Mouse (Mus musculus): ENCODE data around the gene Mrgpra6. TPM values are rescaled to one million over a fixed set of nuclear protein-coding genes. Genes with fewer than 3 reads are reported as not detected.
A peak's percentile ranks its signal among the peaks of the same experiment; 100 is the strongest.

The Mrgpra6 gene
- total RNA-seq (2021), result not detected

DNA sequence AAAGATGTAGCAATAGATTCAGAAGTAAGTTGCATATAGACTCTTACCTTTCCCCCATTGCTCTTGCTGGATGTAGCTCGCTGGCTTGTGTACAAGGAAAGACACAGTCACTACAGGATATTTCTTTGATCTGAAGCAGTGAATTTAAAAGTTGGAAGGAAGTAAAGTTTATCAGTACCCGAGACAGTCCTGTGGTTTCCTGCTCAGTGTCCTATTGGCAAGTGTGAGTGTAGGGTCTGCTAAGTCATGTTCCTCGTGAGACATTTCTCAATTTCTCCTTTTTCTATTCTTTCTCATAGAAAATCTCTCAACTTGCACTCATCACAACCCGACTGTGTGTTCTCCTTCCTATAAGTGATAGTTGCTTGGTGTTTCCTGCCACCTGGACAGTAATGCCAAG lies at the start of gene Mrgpra6:
Gene Mrgpra6 (minus strand): TSS at position 91 of the 400 bp plus-strand sequence.
- intact Hi-C loops (cut with DNase I), result no loop called here

DNA sequence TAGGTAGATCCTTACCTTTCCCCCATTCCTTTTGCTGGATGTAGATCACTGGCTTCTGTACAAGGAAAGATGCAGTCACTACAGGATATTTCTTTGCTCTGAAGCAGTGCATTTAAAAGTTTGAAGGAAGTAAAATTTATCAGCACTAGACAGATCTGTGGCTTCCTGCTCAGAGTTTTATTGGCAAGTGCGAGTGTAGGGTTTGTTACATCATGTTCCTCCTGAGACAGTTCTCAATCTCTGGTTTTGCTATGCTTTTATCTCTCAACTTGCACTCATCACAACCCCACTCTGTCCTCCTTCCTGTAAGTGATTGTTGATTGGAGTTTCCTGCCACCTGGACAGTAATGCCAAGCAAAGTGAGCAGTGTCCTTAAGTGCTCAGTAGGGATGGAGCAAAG lies 48.0 kb upstream of the Mrgpra6 start, which contains the start of gene Mrgpra9:
Gene Mrgpra9 (minus strand): TSS at position 79 of the 400 bp plus-strand sequence.
- no peak for DNase-seq
- intact Hi-C loops (cut with DNase I), result no loop called here

More for the DNA sequence above, at the start of gene Mrgpra6:
- no peak for DNase-seq

DNA sequence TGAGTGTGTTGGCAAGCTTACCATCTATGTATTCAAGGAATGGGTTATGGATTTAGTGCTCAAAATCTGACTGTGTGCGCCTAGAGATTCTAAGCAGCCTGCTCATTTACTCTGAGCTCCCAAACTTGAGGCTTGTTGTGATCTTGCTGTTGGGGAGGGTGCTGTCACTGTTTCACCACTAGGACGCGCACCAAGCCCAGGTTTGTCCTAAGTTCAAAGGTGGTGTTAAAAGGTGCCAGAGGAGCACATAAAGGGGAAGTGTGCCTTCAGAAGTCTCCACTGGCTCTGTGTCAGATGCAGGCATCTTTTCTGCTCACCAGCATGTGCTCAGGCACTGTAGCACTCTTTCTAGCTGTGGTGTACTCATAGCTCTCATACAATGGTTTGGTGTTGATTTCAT lies 39.9 kb upstream of the Mrgpra6 start:
- intact Hi-C loops (cut with DNase I), result no loop called here
- DNase-seq, result no peak

DNA sequence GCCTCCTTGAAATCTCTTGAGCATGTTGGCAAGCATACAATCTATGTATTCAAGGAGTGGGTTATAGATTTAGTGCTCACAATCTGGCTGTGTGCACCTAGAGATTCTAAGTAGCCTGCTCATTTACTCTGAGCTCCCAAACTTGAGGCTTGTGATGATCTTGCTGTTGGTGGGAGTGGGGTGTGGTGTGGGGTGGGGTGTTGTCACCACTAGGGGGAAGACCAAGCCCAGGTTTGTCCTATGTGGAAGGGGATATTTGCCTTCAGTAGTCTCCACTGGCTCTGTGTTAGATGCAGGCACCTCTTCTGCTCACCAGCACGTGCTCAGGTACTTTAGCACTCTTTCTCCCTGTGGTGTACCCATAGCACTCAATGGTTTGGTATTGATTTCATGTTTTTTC lies 9.4 kb downstream of the Mrgpra6 start:
- intact Hi-C loops (cut with DNase I), result no loop called here
- DNase-seq, result no peak

DNA sequence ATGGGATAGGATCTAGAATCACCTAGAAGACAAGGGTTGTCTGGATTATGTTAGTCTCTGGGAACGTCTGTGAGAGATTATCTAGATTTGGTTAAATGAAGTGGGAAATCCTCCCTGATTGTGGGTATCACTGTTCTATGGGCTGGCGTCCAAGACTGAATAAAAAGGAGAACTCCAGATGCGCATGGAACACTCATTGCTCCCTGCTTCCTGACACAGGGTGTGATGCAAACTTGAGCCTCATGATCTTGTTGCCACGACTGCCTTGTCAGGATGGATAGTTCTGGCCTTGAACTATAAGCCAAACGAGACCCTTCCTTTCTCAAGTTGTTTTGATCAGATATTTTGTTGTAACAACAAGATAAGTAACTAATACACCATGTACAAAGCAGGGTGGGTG lies 33.9 kb downstream of the Mrgpra6 start:
- DNase-seq, result no peak
- intact Hi-C loops (cut with DNase I), result no loop called here

DNA sequence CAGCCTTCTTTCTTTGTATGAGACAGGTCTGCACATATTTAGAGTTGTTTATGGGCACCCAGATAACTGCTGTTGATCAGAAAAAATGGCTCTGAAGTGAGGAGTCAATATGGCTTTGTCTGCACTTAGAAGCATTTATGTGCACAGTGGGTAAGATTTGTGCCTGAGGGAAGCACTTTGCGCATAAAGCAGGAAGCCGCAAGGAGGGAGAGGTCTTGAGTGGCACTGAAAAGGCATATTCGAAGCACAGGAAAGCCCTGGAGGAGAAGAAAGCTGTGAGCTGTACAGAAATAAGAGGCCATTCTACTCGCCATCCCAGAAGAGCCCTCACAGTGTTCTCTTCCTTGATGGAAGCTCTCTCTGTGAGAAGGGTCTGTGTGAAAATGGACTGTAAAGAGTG lies 39.7 kb downstream of the Mrgpra6 start:
- DNase-seq, result no peak
- intact Hi-C loops (cut with DNase I), result no loop called here

DNA sequence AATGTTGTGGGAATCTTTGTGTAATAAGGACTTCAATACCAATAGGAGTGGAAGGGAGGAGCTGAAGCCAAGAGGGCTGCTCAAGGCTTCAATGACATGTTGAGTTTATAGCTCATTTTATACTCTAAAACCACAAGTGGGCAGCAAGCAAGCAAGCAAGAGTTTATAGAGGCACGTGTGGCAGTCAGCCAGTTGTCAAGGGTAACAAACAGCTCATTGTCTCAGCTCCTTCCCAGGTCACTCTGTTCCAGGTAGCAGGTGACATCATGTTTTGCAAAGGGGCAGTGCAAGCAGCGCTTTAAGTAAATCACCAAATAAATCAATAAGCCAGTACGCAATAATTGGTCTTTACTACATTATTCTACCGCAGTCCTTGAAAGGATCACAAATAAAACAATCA lies 41.5 kb downstream of the Mrgpra6 start:
- intact Hi-C loops (cut with DNase I), result no loop called here
- no peak for DNase-seq

DNA sequence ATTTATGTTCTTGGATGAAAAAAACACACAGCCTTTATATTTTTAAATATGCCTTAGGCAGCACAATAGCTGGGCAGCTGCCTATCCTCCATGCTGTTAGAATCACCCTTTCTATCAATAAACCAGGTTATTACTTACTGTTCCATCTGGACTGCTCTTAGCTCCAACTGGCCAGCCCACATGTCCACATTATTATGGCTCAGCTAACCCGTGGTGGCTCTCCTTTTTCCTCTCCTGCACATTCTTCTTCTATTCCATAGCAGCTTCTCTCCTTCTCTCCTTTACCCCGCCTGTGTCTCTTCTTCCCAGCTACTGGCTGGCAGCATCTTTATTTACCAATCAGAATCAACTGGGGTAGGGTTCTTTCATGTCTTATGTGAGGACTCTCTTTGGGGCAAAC lies 46.3 kb downstream of the Mrgpra6 start:
- intact Hi-C loops (cut with DNase I), result no loop called here

DNA sequence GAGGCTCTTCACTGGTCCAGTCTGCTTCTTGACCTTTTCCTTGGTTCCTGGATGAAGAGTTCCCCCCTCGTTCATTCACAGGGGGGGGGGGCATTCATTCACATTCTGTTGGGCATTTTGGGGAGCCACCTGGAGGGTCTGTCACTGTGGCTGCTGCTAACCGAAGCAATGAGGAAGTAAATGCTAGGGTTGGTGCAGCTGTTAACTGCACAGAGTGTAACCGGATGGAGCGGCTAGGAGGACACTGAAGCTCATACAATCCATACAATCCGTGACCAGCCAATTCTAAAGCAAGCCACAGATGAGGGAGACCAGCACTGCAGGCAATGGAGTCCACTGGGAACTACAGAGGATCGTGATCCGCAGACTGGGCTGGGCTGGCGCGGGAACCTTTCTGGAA lies 47.0 kb downstream of the Mrgpra6 start:
- intact Hi-C loops (cut with DNase I), result no loop called here
- DNase-seq, result no peak

More for the DNA sequence above, 46.3 kb downstream of the Mrgpra6 start:
- no peak for DNase-seq

DNA sequence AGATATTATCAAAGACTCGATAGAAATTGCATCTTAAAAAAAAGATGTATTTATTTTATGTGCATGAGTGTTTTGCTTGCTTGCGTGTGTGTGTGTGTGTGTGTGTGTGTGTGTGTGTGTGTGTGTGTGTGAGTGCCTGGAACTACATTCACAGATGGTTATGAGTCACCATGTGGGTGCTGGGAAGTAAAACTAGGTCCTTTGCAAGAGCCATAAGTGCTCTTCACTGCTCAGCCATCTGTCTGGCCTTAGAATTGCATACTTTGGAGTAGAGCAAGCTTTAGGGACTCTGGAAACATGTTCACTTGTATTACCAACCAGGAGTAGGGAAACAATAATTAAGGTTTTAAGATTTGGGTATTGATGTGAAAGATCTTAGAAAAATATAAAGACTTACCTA lies 48.9 kb downstream of the Mrgpra6 start:
- DNase-seq, result no peak
- intact Hi-C loops (cut with DNase I), result no loop called here

DNA sequence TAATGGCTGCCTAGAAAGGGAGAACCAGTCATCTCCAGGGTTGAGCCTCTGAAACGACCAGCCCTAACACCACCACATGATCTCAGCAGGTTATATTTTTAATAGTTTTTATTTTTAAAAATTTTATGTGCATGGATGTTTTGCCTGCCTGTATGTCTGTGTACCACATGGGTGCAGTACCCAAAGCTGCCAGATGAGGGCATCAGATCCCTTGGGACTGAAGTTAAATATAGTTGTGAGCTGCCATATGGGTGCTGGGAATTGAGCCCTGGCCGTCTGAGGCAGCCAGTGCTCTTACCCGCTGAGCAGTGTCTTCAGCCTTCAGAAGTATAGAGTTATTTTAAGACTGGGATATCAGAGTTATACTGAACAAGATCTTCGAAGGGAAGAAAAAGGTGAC lies 49.3 kb downstream of the Mrgpra6 start:
- DNase-seq, result no peak

DNA sequence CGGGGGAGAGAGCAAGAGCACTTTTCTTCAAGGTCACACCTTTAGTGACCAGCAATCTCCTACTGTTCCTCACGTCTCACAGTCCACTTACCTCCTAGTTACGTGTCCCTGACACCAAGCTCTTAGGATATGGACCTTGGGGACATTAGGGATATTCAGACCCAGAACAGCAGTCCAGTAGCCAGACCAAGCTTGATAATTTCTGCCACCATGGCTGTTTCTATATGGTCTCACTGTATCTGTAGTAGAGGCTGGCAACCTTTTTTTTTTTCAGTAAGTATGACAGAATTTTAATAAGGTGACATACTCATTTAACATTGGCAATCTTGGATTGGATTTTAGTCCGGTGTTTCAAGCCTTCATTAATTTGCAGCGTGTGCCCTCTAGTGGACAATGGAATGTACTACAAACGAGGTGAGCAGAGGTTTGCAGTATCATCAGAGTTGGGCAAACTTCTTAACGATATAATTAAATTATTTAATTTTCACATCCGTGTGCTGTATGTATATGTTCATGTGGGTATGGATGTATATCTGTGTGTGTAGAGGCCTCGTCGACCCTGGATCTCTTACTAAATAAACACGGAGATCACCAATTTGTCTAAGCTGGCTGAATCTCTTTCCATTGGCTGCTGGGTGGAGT lies 54.2 kb downstream of the Mrgpra6 start:
- intact Hi-C loops (cut with DNase I), result loop anchor here (1.0 to 2.0 kb wide), 4 partner anchors 69 to 216 kb away; no protein-coding TSS in a partner anchor
- DNase-seq, result peak; percentile 38 to 44

More for the DNA sequence above, 49.3 kb downstream of the Mrgpra6 start:
- intact Hi-C loops (cut with DNase I), result no loop called here

DNA sequence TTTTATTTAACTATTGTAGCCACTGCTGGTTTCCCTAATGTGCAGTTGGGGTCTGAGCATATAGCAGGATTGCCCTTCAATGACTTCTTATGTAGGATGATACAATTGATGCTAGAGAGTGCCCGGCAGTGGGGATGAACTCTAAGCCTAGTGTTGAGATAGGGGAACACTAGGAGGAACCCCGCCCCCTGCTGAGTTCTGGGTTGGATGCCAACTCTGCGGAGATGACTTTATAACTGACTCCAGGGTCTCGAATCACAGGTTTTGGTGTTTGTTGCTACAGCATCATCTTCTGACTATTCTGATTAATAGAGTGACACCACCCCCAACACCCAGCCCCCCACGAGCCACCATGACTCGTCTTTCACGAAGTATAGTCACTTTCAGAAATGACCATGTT lies 56.4 kb downstream of the Mrgpra6 start:
- DNase-seq, result no peak
- intact Hi-C loops (cut with DNase I), result no loop called here

DNA sequence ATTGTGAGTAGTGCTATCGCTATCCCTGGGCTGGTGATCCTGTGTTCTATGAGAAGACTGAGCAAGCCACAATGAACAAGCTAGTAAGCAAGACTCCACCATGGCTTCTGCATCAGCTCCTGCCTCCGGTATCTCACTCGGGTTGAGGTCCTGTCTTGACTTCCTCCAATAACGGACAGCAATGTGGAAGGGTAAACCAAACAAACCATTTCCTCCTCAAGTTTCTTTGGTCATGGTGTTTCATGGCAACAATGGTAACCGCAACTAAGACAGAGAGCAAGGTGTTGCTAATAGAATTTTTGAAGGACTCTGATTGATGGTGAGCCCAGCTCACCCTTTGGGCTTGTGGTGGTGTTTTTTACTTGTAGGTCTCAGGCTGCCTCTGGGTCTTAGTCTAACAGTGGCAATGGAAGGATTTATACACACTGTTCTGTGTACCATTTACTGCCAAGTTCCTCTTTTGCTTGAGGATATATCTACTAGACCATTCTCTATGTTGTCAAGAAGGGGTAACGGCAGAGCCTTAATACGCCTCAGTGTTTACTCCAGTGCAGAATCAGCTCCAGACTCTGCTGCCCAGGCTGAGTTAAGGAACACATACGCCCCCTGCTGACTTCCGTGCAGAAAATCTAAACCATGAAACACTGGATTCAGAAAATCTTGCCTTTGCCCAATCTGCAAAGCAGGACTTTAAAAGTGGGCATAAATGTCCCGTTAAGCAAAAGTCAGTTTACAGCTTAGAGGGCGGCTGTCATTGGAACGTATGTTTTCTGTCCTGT lies 58.5 kb downstream of the Mrgpra6 start:
- intact Hi-C loops (cut with DNase I), result no loop called here
- DNase-seq, result peak in 1 of 2 experiments; percentile 15

DNA sequence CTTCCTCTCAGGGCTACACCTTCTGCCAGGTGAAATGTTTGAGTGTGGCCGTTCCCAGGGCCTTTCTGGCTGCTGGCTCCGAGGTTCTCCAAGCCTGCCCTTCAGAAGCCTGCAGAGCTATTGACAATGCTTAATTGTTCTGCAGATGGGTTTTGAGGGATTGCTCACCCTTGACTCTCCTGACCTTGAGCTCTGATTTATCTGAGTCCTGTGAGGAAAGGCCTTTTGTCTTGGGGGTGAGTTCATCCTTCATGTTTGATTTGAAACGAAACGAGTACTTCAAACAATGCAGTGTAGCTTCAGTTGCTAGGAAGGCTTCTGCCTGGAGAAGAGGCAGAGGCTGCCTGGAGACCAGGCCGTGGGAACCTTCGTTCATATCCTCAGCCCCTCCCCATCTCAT lies 60.4 kb downstream of the Mrgpra6 start:
- DNase-seq, result no peak
- intact Hi-C loops (cut with DNase I), result no loop called here

DNA sequence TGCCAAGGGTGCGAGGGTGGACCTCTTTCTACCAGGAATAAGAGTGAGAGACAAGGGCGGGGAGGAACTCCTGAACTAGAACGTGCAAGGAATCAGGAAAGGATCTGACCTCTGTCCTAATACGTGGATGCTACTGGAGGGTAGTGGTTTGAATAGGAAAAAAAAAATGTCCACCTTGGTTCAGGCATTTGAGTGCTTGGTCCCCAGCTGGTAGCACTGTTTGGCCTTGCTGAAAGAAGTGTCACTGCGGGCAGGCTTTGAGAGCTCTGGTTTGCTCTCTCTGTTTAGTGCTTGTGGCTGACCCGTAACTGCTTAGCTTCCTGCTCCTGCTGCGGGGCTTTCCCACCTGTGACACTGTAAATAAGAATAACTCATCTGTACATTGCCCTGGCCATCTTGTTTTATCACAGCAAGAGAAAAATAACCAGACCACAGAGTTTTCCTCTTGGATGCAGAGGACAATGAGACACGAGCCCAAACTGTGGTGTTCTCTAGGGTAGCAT lies 64.8 kb downstream of the Mrgpra6 start:
- no peak for DNase-seq
- intact Hi-C loops (cut with DNase I), result no loop called here

Other genes with a start within 250 kb of the Mrgpra6 start
- 10 to 100 TPM in 1 of 2 experiments, 1 to 10 TPM in 1; 9.4 to 10.6 TPM for gene Uevld, start 246.4 kb downstream of the Mrgpra6 start, total RNA-seq (2021)
- gene Gm9999, start 221.3 kb downstream of the Mrgpra6 start, total RNA-seq (2021), result not detected
- gene Spty2d1, start 196.5 kb downstream of the Mrgpra6 start, total RNA-seq (2021), result 1 to 10 TPM; 6.7 to 8.6 TPM
- 10 to 100 TPM; 29.2 to 32.6 TPM for gene Tmem86a, start 154.3 kb downstream of the Mrgpra6 start, total RNA-seq (2021)
- not detected for gene Ptpn5, start 71.2 kb downstream of the Mrgpra6 start, total RNA-seq (2021)
- gene Mrgpra9, start 47.9 kb upstream of the Mrgpra6 start, total RNA-seq (2021), result not detected
- not detected for gene Mrgpra1, start 149.3 kb upstream of the Mrgpra6 start, total RNA-seq (2021)
- gene Mrgpra2a, start 247.2 kb upstream of the Mrgpra6 start, total RNA-seq (2021), result not detected